Mouse (Mus musculus): ENCODE results near the gene Ptpn4.

DNA sequence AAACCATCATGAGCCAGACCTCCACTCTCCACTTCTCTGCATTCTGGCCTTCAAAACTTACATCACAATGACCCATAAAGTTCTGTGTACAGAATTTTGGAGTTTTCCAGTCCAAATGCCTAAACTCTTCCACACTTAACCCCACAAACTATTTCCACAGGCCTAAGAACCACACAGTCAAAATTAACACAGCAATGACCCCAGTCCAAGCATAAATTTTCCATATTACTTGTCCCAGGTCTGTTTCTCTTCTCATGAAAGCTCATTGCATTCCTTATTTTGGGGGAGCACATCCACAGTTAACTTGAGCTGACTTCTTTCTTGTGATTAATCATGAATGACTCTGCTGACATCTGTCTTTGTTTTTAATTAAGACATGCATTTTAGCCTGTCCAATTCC, 101.7 kb downstream of the Ptpn4 start:
- TF ChIP-seq EP300 (IDR thresholded peaks at IDR 0.05; ENCODE audit: low read depth), result no peak
- TF ChIP-seq CTCF (IDR thresholded peaks at IDR 0.05; ENCODE audit: low read depth), result no peak

Data from heart, postnatal 0 days (tissue).